Comparison of ENCODE assay signal across 8 mouse cellular contexts in genomic region chr11:117654934-117655291, GRCm38 (mm10). TPM values are rescaled to one million over a fixed set of nuclear protein-coding genes. Genes with fewer than 3 reads are reported as not detected.
A peak's percentile ranks its signal among the peaks of the same experiment; 100 is the strongest.
DNase-seq lines count a peak whose midpoint lies in the region; ATAC-seq lines count a peak whose summit lies in the region.

No protein-coding gene starts in this region.

- peaks cover 28% of the 10 kb centered on the region for H3K4me1 ChIP-seq in lung, embryonic 16.5 days (replicated peaks; ENCODE audit: control insufficient read depth, insufficient read depth, low read length)
- H3K4me1 ChIP-seq in intestine, embryonic 14.5 days (replicated peaks; ENCODE audit: control insufficient read depth, insufficient read depth, low read length): peaks cover 37% of the 10 kb centered on the region
- peaks cover 41% of the 10 kb centered on the region for H3K4me1 ChIP-seq in neural tube, embryonic 12.5 days

- DNase-seq in adrenal gland, postnatal 4 days (ENCODE audit: low spot score in 2 of 2): peak; percentile 11 to 16
- no peak for DNase-seq in adrenal gland, adult 8-10 months
- DNase-seq in lung, postnatal 25 days (ENCODE audit: low spot score): no peak
- DNase-seq in intestine, embryonic 14.5 days (ENCODE audit: low spot score): no peak
- DNase-seq in right cerebral cortex, postnatal 25 days: no peak
- no peak for DNase-seq in gastrocnemius, adult 18-20 months (ENCODE audit: low spot score)

- H3K36me3 ChIP-seq in lung, embryonic 16.5 days (ENCODE audit: control insufficient read depth, insufficient read depth, low read length): no peaks in the 10 kb centered on the region
- no peaks in the 10 kb centered on the region for H3K36me3 ChIP-seq in intestine, embryonic 14.5 days (ENCODE audit: control insufficient read depth, insufficient read depth, low read length)
- no peaks in the 10 kb centered on the region for H3K36me3 ChIP-seq in neural tube, embryonic 12.5 days

- WGBS in lung, embryonic 16.5 days: under 1% methylated on average over 29 of the region's 66 CpGs
- WGBS in intestine, embryonic 14.5 days: 0% methylated on average over 59 of the region's 66 CpGs
- WGBS in neural tube, embryonic 12.5 days: under 1% methylated on average over 60 of the region's 66 CpGs

- no peaks in the 10 kb centered on the region for H3K9me3 ChIP-seq in lung, embryonic 16.5 days (ENCODE audit: control insufficient read depth, low read length)
- no peaks in the 10 kb centered on the region for H3K9me3 ChIP-seq in intestine, embryonic 14.5 days (ENCODE audit: control insufficient read depth, low read length)
- H3K9me3 ChIP-seq in neural tube, embryonic 12.5 days: no peaks in the 10 kb centered on the region

- H3K27ac ChIP-seq in lung, embryonic 16.5 days (ENCODE audit: low read length): peak overlapping the region; percentile 95
- peak overlapping the region; percentile 91 for H3K27ac ChIP-seq in intestine, embryonic 14.5 days (ENCODE audit: low read depth)
- peak overlapping the region; percentile 94 for H3K27ac ChIP-seq in neural tube, embryonic 12.5 days

- ATAC-seq in lung, embryonic 16.5 days (ENCODE audit: low read depth): peak; percentile 54
- peak; percentile 59 for ATAC-seq in intestine, embryonic 14.5 days (replicated peaks; ENCODE audit: low FRiP score, low TSS enrichment, low read depth)
- peak; percentile 49 for ATAC-seq in neural tube, embryonic 12.5 days (ENCODE audit: low FRiP score, low read depth)

- peak overlapping the region; percentile 85 for H3K4me3 ChIP-seq in lung, embryonic 16.5 days (ENCODE audit: low read length)
- peak overlapping the region; percentile 68 for H3K4me3 ChIP-seq in intestine, embryonic 14.5 days (ENCODE audit: low read depth, low read length)
- H3K4me3 ChIP-seq in neural tube, embryonic 12.5 days: peak overlapping the region; percentile 99

- H3K9ac ChIP-seq in lung, embryonic 16.5 days (ENCODE audit: low read length): peak overlapping the region; percentile 95
- peak overlapping the region; percentile 94 for H3K9ac ChIP-seq in intestine, embryonic 14.5 days (ENCODE audit: low read length)
- H3K9ac ChIP-seq in neural tube, embryonic 12.5 days: peak overlapping the region; percentile 100

- peaks cover 2% of the 10 kb centered on the region; the same call in 1 of the 2 replicates for H3K27me3 ChIP-seq in lung, embryonic 16.5 days (ENCODE audit: control insufficient read depth, insufficient read depth, low read depth, low read length)
- no peaks in the 10 kb centered on the region for H3K27me3 ChIP-seq in intestine, embryonic 14.5 days (replicated peaks; ENCODE audit: control insufficient read depth, insufficient read depth, low read length)
- H3K27me3 ChIP-seq in neural tube, embryonic 12.5 days (replicated peaks): no peaks in the 10 kb centered on the region; the same call in 1 of the 2 replicates

- H3K4me2 ChIP-seq in lung, embryonic 16.5 days (ENCODE audit: low read depth, low read length): peak overlapping the region; percentile 98
- peak overlapping the region; percentile 74 for H3K4me2 ChIP-seq in intestine, embryonic 14.5 days (ENCODE audit: low read length)
- H3K4me2 ChIP-seq in neural tube, embryonic 12.5 days (replicated peaks): peak overlapping the region; percentile 81

RNA-seq across cellular contexts. Expression of gene Tnrc6c, which starts 0.8 kb away (rescaled TPM):
- total RNA-seq in adrenal gland, postnatal 4 days (2021): 10 to 100 TPM; 28.4 to 29.9 TPM
- 10 to 100 TPM; 22.3 to 41.0 (median 31.9) TPM for total RNA-seq in adrenal gland, adult 8-10 months (2022)
- 8.6 and 9.3 TPM in 2 replicates for polyA plus RNA-seq in lung, embryonic 16.5 days (2015; fragmentation: Nextera tagmentation; extraction: Ambion mirVana)
- 12.6 and 13.8 TPM in 2 replicates for polyA plus RNA-seq in intestine, embryonic 14.5 days (2014; fragmentation: Nextera tagmentation; extraction: Ambion mirVana)
- polyA plus RNA-seq in neural tube, embryonic 12.5 days (2016; fragmentation: Nextera tagmentation; extraction: Ambion mirVana): 25.0 and 26.6 TPM in 2 replicates
- total RNA-seq in gastrocnemius, adult 18-20 months (2021): 10 to 100 TPM; 20.2 to 20.5 TPM

Comparison
In these comparisons a context has a peak if more than half of its experiments do, and no peak if none do; other contexts are left out.
1. DNase-seq: peak in adrenal gland, postnatal 4 days (2 of 2); none in adrenal gland, adult 8-10 months (single experiment), lung, postnatal 25 days (single experiment), intestine, embryonic 14.5 days (single experiment), right cerebral cortex, postnatal 25 days (single experiment) and gastrocnemius, adult 18-20 months (single experiment).
2. Peak in every context shown above with its lines, with median percentiles within 50 percentile points of each other: ATAC-seq, H3K27ac ChIP-seq, H3K4me2 ChIP-seq, H3K4me3 ChIP-seq and H3K9ac ChIP-seq.